Mouse (Mus musculus): ENCODE measurements around the gene Kat5. TPM values are rescaled to one million over a fixed set of nuclear protein-coding genes. Genes with fewer than 3 reads are reported as not detected.

Gene Kat5
- polyA plus RNA-seq, 1 experiment from 2014 or later: 49.5 TPM

DNA sequence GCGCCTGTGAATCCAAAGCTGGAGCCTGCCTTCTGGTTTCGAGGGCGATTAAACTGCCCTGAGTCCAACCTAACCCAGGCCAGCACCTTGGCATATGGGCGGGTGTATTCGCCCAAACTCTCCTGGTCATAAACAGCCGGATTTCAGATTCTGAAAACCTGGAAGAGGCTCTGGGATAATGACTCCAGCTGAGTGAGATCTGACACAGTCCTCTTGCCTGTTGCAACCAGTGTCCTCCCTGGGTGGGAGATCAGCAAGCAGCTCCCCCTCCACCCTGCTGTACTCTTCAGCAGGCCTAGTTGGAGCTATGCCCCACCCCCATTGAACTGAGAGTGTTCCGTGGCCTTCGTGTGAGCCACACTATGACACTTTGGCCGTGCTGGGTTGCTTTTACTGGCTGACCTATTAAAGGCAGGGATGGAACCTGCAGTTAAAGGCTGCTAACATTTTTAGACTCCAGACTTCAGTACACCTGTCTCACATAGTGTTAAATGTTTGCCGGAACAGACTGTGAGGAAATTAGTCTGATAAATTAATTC lies 48.7 kb downstream of the Kat5 start:
- DNase-seq (peak; percentile 2), ATAC-seq (ENCODE audit: low FRiP score, low TSS enrichment) (no peak)
- Histone ChIP-seq H3K27ac (replicated peaks; ENCODE audit: low read depth, low read length) (no peak overlapping the region), H3K36me3 (ENCODE audit: control insufficient read depth, insufficient read depth, low read length) (no peaks in the 10 kb centered on the region), H3K4me3 (replicated peaks; ENCODE audit: low read depth, low read length) (no peak overlapping the region), H3K27me3 (ENCODE audit: control insufficient read depth, insufficient read depth, low read length) (peaks cover 67% of the 10 kb centered on the region), H3K4me1 (ENCODE audit: control insufficient read depth, insufficient read depth, low read length) (0 out of 2 replicates have a peak, but pooled peaks cover 12% of the 10 kb centered on the region), H3K4me2 (ENCODE audit: low read length) (peak overlapping the region; percentile 57; the same call in 1 of the 2 replicates), H3K9ac (replicated peaks; ENCODE audit: low read length) (no peak overlapping the region), H3K9me3 (ENCODE audit: control insufficient read depth, low read length) (no peaks in the 10 kb centered on the region)
- 20% methylated on average over 10 of the region's 10 CpGs for WGBS

GRCm38 (mm10) chr19:5560457-5561041 lies 49.5 kb downstream of the Kat5 start, which contains the start of gene Ovol1:
Ovol1 (minus strand) TSS chr19:5560646.
- peak; percentile 50 for DNase-seq

GRCm38 (mm10) chr19:5559631-5560456 lies 50.2 kb downstream of the Kat5 start:
- Histone ChIP-seq H3K4me1 (ENCODE audit: control insufficient read depth, insufficient read depth, low read length) (0 out of 2 replicates have a peak, but pooled peaks cover 12% of the 10 kb centered on the region), H3K4me3 (replicated peaks; ENCODE audit: low read depth, low read length) (peak overlapping the region; percentile 31), H3K9me3 (ENCODE audit: control insufficient read depth, low read length) (no peaks in the 10 kb centered on the region), H3K27me3 (ENCODE audit: control insufficient read depth, insufficient read depth, low read length) (peaks cover 67% of the 10 kb centered on the region), H3K27ac (replicated peaks; ENCODE audit: low read depth, low read length) (no peak overlapping the region), H3K4me2 (ENCODE audit: low read length) (peak overlapping the region; percentile 57), H3K36me3 (ENCODE audit: control insufficient read depth, insufficient read depth, low read length) (no peaks in the 10 kb centered on the region), H3K9ac (replicated peaks; ENCODE audit: low read length) (0 out of 2 replicates have a peak overlapping the region, but pooled peaks have one; percentile 20)
- WGBS: under 1% methylated on average over 69 of the region's 69 CpGs
- no peak for ATAC-seq (ENCODE audit: low FRiP score, low TSS enrichment)
- DNase-seq: peak; percentile 39

More at GRCm38 (mm10) chr19:5560457-5561041, 49.5 kb downstream of the Kat5 start, which contains the start of gene Ovol1:
- peak within 1 kb of the TSS; percentile 57 for H3K4me2 ChIP-seq (ENCODE audit: low read length)
- no peaks in the 10 kb centered on the region for H3K36me3 ChIP-seq (ENCODE audit: control insufficient read depth, insufficient read depth, low read length)
- 0 out of 2 replicates have a peak, but pooled peaks cover 12% of the 10 kb centered on the region for H3K4me1 ChIP-seq (ENCODE audit: control insufficient read depth, insufficient read depth, low read length)
- 2% methylated on average over 57 of the region's 57 CpGs for WGBS
- peak within 1 kb of the TSS; percentile 31 for H3K4me3 ChIP-seq (replicated peaks; ENCODE audit: low read depth, low read length)
- H3K27ac ChIP-seq (replicated peaks; ENCODE audit: low read depth, low read length): no peak within 1 kb of the TSS
- no peaks in the 10 kb centered on the region for H3K9me3 ChIP-seq (ENCODE audit: control insufficient read depth, low read length)
- ATAC-seq (ENCODE audit: low FRiP score, low TSS enrichment): no peak
- H3K27me3 ChIP-seq (ENCODE audit: control insufficient read depth, insufficient read depth, low read length): peaks cover 67% of the 10 kb centered on the region
- peak within 1 kb of the TSS; percentile 26; the same call in 1 of the 2 replicates for H3K9ac ChIP-seq (replicated peaks; ENCODE audit: low read length)

GRCm38 (mm10) chr19:5559229-5559628 lies 50.8 kb downstream of the Kat5 start:
- H3K4me1 ChIP-seq (ENCODE audit: control insufficient read depth, insufficient read depth, low read length): 0 out of 2 replicates have a peak, but pooled peaks cover 12% of the 10 kb centered on the region
- H3K27ac ChIP-seq (replicated peaks; ENCODE audit: low read depth, low read length): no peak overlapping the region
- ATAC-seq (ENCODE audit: low FRiP score, low TSS enrichment) (no peak), DNase-seq (no peak)
- no peak overlapping the region for H3K4me2 ChIP-seq (ENCODE audit: low read length)
- H3K36me3 ChIP-seq (ENCODE audit: control insufficient read depth, insufficient read depth, low read length): no peaks in the 10 kb centered on the region
- H3K9ac ChIP-seq (replicated peaks; ENCODE audit: low read length): no peak overlapping the region
- H3K9me3 ChIP-seq (ENCODE audit: control insufficient read depth, low read length): no peaks in the 10 kb centered on the region
- no peak overlapping the region for H3K4me3 ChIP-seq (replicated peaks; ENCODE audit: low read depth, low read length)
- H3K27me3 ChIP-seq (ENCODE audit: control insufficient read depth, insufficient read depth, low read length): peaks cover 67% of the 10 kb centered on the region
- 18% methylated on average over 8 of the region's 8 CpGs for WGBS

GRCm38 (mm10) chr19:5558770-5559169 lies 51.3 kb downstream of the Kat5 start:
- 52% methylated on average over 8 of the region's 8 CpGs for WGBS
- H3K4me3 ChIP-seq (replicated peaks; ENCODE audit: low read depth, low read length): no peak overlapping the region
- H3K4me2 ChIP-seq (ENCODE audit: low read length): no peak overlapping the region
- no peaks in the 10 kb centered on the region for H3K36me3 ChIP-seq (ENCODE audit: control insufficient read depth, insufficient read depth, low read length)
- no peak overlapping the region for H3K9ac ChIP-seq (replicated peaks; ENCODE audit: low read length)
- ATAC-seq (ENCODE audit: low FRiP score, low TSS enrichment): no peak
- no peak for DNase-seq
- no peaks in the 10 kb centered on the region for H3K9me3 ChIP-seq (ENCODE audit: control insufficient read depth, low read length)
- H3K27me3 ChIP-seq (ENCODE audit: control insufficient read depth, insufficient read depth, low read length): peaks cover 67% of the 10 kb centered on the region
- H3K27ac ChIP-seq (replicated peaks; ENCODE audit: low read depth, low read length): no peak overlapping the region
- H3K4me1 ChIP-seq (ENCODE audit: control insufficient read depth, insufficient read depth, low read length): 0 out of 2 replicates have a peak, but pooled peaks cover 12% of the 10 kb centered on the region

- peaks cover 65% of the 10 kb centered on the region for H3K27me3 ChIP-seq (ENCODE audit: control insufficient read depth, insufficient read depth, low read length)
- no peaks in the 10 kb centered on the region for H3K36me3 ChIP-seq (ENCODE audit: control insufficient read depth, insufficient read depth, low read length)
- WGBS: 32% methylated on average over 7 of the region's 7 CpGs
- no peak overlapping the region for H3K9ac ChIP-seq (replicated peaks; ENCODE audit: low read length)
- DNase-seq: no peak
- H3K4me3 ChIP-seq (replicated peaks; ENCODE audit: low read depth, low read length): no peak overlapping the region
- no peaks in the 10 kb centered on the region for H3K9me3 ChIP-seq (ENCODE audit: control insufficient read depth, low read length)
- no peak overlapping the region for H3K27ac ChIP-seq (replicated peaks; ENCODE audit: low read depth, low read length)
- no peak overlapping the region for H3K4me2 ChIP-seq (ENCODE audit: low read length)
- 0 out of 2 replicates have a peak, but pooled peaks cover 12% of the 10 kb centered on the region for H3K4me1 ChIP-seq (ENCODE audit: control insufficient read depth, insufficient read depth, low read length)
- ATAC-seq (ENCODE audit: low FRiP score, low TSS enrichment): no peak
Measured at GRCm38 (mm10) chr19:5558169-5558568, 51.9 kb downstream of the Kat5 start.

GRCm38 (mm10) chr19:5554212-5554611 lies 55.8 kb downstream of the Kat5 start:
- H3K27me3 ChIP-seq (ENCODE audit: control insufficient read depth, insufficient read depth, low read length): peaks cover 26% of the 10 kb centered on the region
- no peaks in the 10 kb centered on the region for H3K36me3 ChIP-seq (ENCODE audit: control insufficient read depth, insufficient read depth, low read length)
- ATAC-seq (ENCODE audit: low FRiP score, low TSS enrichment) (no peak), DNase-seq (no peak)
- H3K9ac ChIP-seq (replicated peaks; ENCODE audit: low read length): no peak overlapping the region
- no peaks in the 10 kb centered on the region for H3K4me1 ChIP-seq (ENCODE audit: control insufficient read depth, insufficient read depth, low read length)
- no peak overlapping the region for H3K27ac ChIP-seq (replicated peaks; ENCODE audit: low read depth, low read length)
- WGBS: 86% methylated on average over 14 of the region's 14 CpGs
- no peak overlapping the region for H3K4me2 ChIP-seq (ENCODE audit: low read length)
- H3K4me3 ChIP-seq (replicated peaks; ENCODE audit: low read depth, low read length): no peak overlapping the region
- no peaks in the 10 kb centered on the region for H3K9me3 ChIP-seq (ENCODE audit: control insufficient read depth, low read length)

GRCm38 (mm10) chr19:5553802-5554201 lies 56.2 kb downstream of the Kat5 start:
- no peak for ATAC-seq (ENCODE audit: low FRiP score, low TSS enrichment)
- 54% methylated on average over 8 of the region's 8 CpGs for WGBS
- peaks cover 22% of the 10 kb centered on the region for H3K27me3 ChIP-seq (ENCODE audit: control insufficient read depth, insufficient read depth, low read length)

More at GRCm38 (mm10) chr19:5553802-5554201, 56.2 kb downstream of the Kat5 start:
- H3K27ac ChIP-seq (replicated peaks; ENCODE audit: low read depth, low read length): no peak overlapping the region
- DNase-seq: no peak
- H3K4me3 ChIP-seq (replicated peaks; ENCODE audit: low read depth, low read length): no peak overlapping the region
- H3K9me3 ChIP-seq (ENCODE audit: control insufficient read depth, low read length): no peaks in the 10 kb centered on the region
- H3K36me3 ChIP-seq (ENCODE audit: control insufficient read depth, insufficient read depth, low read length): no peaks in the 10 kb centered on the region
- no peak overlapping the region for H3K4me2 ChIP-seq (ENCODE audit: low read length)
- no peak overlapping the region for H3K9ac ChIP-seq (replicated peaks; ENCODE audit: low read length)
- no peaks in the 10 kb centered on the region for H3K4me1 ChIP-seq (ENCODE audit: control insufficient read depth, insufficient read depth, low read length)

Data from midbrain, embryonic 14.5 days (tissue).